Mouse (Mus musculus): ENCODE measurements around the gene Prpf18. TPM values are rescaled to one million over a fixed set of nuclear protein-coding genes. Genes with fewer than 3 reads are reported as not detected.

The Prpf18 gene
- polyA plus RNA-seq, 1 experiment from 2014 or later = 26.4 TPM

DNA sequence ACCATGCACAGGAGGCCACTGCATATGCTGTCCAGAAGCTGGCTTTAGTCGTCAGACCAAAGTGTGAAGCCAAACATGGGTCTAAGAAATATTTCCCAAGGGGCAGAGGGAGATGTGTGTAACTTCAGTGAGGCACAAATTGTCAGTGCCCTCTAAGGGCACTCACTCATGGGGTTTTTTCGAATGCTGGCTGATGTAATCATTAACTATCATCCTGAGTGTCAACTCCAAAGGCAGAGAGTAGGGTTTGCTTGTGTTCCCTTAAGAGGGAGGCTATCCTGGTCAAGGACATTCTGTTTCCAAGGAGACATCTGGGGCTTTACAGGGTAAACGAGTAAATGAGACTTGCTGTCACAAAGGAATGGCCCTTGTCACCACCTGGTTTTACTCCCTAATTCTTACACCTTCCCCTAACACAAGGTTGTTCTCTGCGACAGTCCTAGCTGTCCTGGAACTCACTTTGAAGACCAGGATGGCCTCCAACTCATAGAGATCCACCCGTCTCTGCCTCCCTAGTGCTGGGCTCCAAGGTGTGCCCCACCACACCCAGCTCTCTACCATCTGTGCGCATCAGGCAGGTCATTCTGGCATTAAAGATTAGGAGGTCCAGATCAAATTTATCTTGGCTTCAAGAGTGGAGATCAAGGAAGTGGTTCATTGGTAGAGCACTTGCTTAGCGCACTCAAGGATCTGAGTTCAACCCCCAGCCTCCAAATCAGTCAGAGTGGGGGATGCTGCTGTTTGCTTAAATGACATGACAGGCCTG lies 79.2 kb downstream of the Prpf18 start:
- Histone ChIP-seq H3K9ac (ENCODE audit: low read depth, low read length) (no peak overlapping the region), H3K9me3 (ENCODE audit: control insufficient read depth, low read length) (no peaks in the 10 kb centered on the region), H3K27ac (ENCODE audit: low read length) (no peak overlapping the region), H3K27me3 (replicated peaks; ENCODE audit: control insufficient read depth, insufficient read depth, low read length) (no peaks in the 10 kb centered on the region), H3K4me3 (ENCODE audit: low read length) (no peak overlapping the region), H3K4me2 (ENCODE audit: low read depth, low read length) (no peak overlapping the region), H3K4me1 (ENCODE audit: control insufficient read depth, insufficient read depth, low read length) (peaks cover 21% of the 10 kb centered on the region; the same call in 1 of the 2 replicates), H3K36me3 (ENCODE audit: control insufficient read depth, insufficient read depth, low read length) (peaks cover 18% of the 10 kb centered on the region; the same call in 1 of the 2 replicates)
- WGBS = 68% methylated on average over 7 of the region's 7 CpGs
- peak; percentile 45; the same call in 1 of the 2 replicates for ATAC-seq

Other genes with a start within 250 kb of the Prpf18 start
- gene Bend7, start 65.7 kb upstream of the Prpf18 start, polyA plus RNA-seq (2015; fragmentation: Nextera tagmentation; extraction: Ambion mirVana) = 6.3 and 7.1 TPM in 2 replicates
- gene Sephs1, start 229.5 kb upstream of the Prpf18 start, polyA plus RNA-seq (2015; fragmentation: Nextera tagmentation; extraction: Ambion mirVana) = 48.7 and 51.5 TPM in 2 replicates

Data from intestine, embryonic 16.5 days (tissue).